Mouse (Mus musculus) Patski (cell line): ENCODE measurements around the gene Nub1. TPM values are rescaled to one million over a fixed set of nuclear protein-coding genes. Genes with fewer than 3 reads are reported as not detected.

Experiments used
- ATAC-seq: fragments of 100-300 bp; one replicate; pipeline ENCODE4 v1.8.0; 2021
- CTCF ChIA-PET: fragments of 350-600 bp; sonication (Branson Sonifier 250); formaldehyde crosslinking; loops from one replicate; lab custom pipeline; 2022; ENCODE audit warnings: inconsistent platforms; lab: Charles Lee
- POLR2A ChIA-PET: fragments of 350-600 bp; sonication (Branson Sonifier 250); formaldehyde crosslinking; loops from one replicate; lab custom pipeline; 2022; ENCODE audit warnings: antibody characterized with exemption, inconsistent platforms; lab: Charles Lee
- DNase-seq: peaks from one replicate; pipeline ENCODE4 v3.0.0-alpha.2; 2011; ENCODE audit warnings: low read depth, low spot score
- H3K27me3 ChIP-seq: fragments of 371-371 bp; one replicate; pipeline ENCODE4 v1.5.1; 2021
- CTCF ChIP-seq: fragments of 100-300 bp; IDR thresholded peaks from one replicate; pipeline ENCODE4 v1.5.1; 2021
- in situ Hi-C: fragments of 300-500 bp; cut with MboI; formaldehyde crosslinking; loops from 3 replicates; pipeline ENCODE4 v1.11.1; 2018; ENCODE audit warnings: low pct_unique_long_range_greater_than_20kb, mixed read lengths
- polyA plus RNA-seq: library from polyadenylated mRNA; unstranded; gene quantifications from one replicate; pipeline ENCODE4 v1.2.3, GENCODE M21; 2021

Nub1 gene
- polyA plus RNA-seq, 1 experiment from 2014 or later: 85.2 TPM

GRCm38 (mm10) chr5:24756931-24757330, 71.6 kb downstream of the Nub1 start:
- no peak for DNase-seq
- ATAC-seq: no peak
- TF ChIP-seq CTCF: no peak
- in situ Hi-C loops: loop anchor here (5.0 kb wide), 1 partner anchor 35 kb away; no protein-coding TSS in a partner anchor
- ChIA-PET POLR2A (no interaction called here), CTCF (interaction anchor here (1.3 kb wide), 1 partner anchor 23 kb away, joined by 4 read pairs; no protein-coding TSS in a partner anchor)
- H3K27me3 ChIP-seq: no peaks in the 10 kb centered on the region

DNA sequence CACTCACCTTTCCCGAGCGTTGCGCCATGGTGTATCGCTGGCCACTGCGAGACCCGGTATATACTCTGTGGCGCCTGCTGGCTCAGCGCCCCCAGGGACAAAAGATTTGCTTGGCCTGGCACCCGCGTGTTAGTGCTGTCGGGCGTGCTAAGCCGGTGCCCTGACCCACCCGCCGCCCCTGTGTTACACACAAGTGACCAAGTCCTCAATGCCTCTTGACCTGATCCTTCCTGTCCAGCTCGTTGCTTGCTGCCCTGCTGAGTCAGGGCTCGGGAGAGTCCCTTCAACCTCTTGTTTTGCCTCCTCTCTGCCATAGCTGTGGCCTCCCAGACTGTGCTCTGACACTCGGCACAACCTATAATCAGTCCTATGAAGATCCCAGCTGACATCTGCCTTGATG, 72.5 kb downstream of the Nub1 start, which contains the start of gene Crygn:
TSS of gene Crygn (minus strand) at position 193 of the 400 bp plus-strand sequence.
- in situ Hi-C loops: loop anchor here (5.0 kb wide), 1 partner anchor 34 kb away; no protein-coding TSS in a partner anchor
- no peaks in the 10 kb centered on the region for H3K27me3 ChIP-seq
- ATAC-seq (no peak), DNase-seq (no peak)
- ChIA-PET POLR2A (no interaction called here), CTCF (interaction anchor here (1.3 kb wide), 1 partner anchor 22 kb away, joined by 4 read pairs; no protein-coding TSS in a partner anchor)
- TF ChIP-seq CTCF: no peak

Other genes starting within 250 kb of the Nub1 start
- 190 TPM for gene Fastk, start 240.2 kb upstream of the Nub1 start, polyA plus RNA-seq
- gene Tmub1, start 237.7 kb upstream of the Nub1 start, polyA plus RNA-seq: 26.4 TPM
- gene Agap3, start 233.4 kb upstream of the Nub1 start, polyA plus RNA-seq: 116 TPM
- not detected for gene Gbx1, start 158.3 kb upstream of the Nub1 start, polyA plus RNA-seq
- not detected for gene Asb10, start 144.6 kb upstream of the Nub1 start, polyA plus RNA-seq
- not detected for gene 4931409K22Rik, start 128.7 kb upstream of the Nub1 start, polyA plus RNA-seq
- gene Abcf2, start 108.1 kb upstream of the Nub1 start, polyA plus RNA-seq: 110 TPM
- 52.0 TPM for gene Chpf2, start 98.8 kb upstream of the Nub1 start, polyA plus RNA-seq
- 64.3 TPM for gene Smarcd3, start 61.1 kb upstream of the Nub1 start, polyA plus RNA-seq
- gene Wdr86, start 45.2 kb downstream of the Nub1 start, polyA plus RNA-seq: not detected
- gene Crygn, start 72.5 kb downstream of the Nub1 start, polyA plus RNA-seq: not detected
- 168 TPM for gene Rheb, start 157.1 kb downstream of the Nub1 start, polyA plus RNA-seq